Mouse (Mus musculus) MEL (cell line): ENCODE data around the gene Lrfn3. TPM values are rescaled to one million over a fixed set of nuclear protein-coding genes. Genes with fewer than 3 reads are reported as not detected.

Source experiments
- DNase-seq: peaks from one replicate; pipeline ENCODE4 v3.0.0; 2011; ENCODE audit warnings: low read depth, low spot score
- H3K27ac ChIP-seq: 2 replicates; pipeline ENCODE4 v1.5.1; 2012; ENCODE audit warnings: low read depth, mild to moderate bottlenecking, control low read depth, low read length, moderate library complexity; ENCODE audit not compliant: control insufficient read depth
- H3K27me3 ChIP-seq, 2 experiments: fragments of 150-350 bp in 1 of 2; sonication (generic) in 1 of 2; 2 replicates each; pipeline ENCODE4 v1.6.1; 2012; ENCODE audit warnings: low read length in 2 of 2, mild to moderate bottlenecking in 2 of 2, improper control_type of control experiment in 1 of 2, moderate library complexity in 1 of 2; ENCODE audit not compliant: insufficient read depth in 2 of 2, control insufficient read depth in 1 of 2
- H3K36me3 ChIP-seq, 2 experiments: 2 replicates each; pipeline ENCODE4 v1.6.1; 2012 to 2014; ENCODE audit warnings: low read length in 2 of 2, improper control_type of control experiment in 1 of 2, inconsistent platforms in 1 of 2, mild to moderate bottlenecking in 1 of 2; ENCODE audit not compliant: insufficient read depth in 2 of 2, control insufficient read depth in 1 of 2
- H3K4me1 ChIP-seq, 2 experiments: fragments of 150-350 bp in 1 of 2; sonication (generic) in 1 of 2; 2 replicates each; pipeline ENCODE4 v1.6.1; 2012; ENCODE audit warnings: low read length in 2 of 2, improper control_type of control experiment in 1 of 2, mild to moderate bottlenecking in 1 of 2; ENCODE audit not compliant: insufficient read depth in 2 of 2, control insufficient read depth in 1 of 2
- H3K4me3 ChIP-seq, 2 experiments: fragments of 150-350 bp in 1 of 2; sonication (generic) in 1 of 2; 2 replicates each; pipeline ENCODE4 v1.5.1; 2012; ENCODE audit warnings: low read depth in 2 of 2, low read length in 2 of 2, mild to moderate bottlenecking in 2 of 2, moderate library complexity in 2 of 2, control low read depth in 1 of 2, improper control_type of control experiment in 1 of 2; ENCODE audit not compliant: control insufficient read depth in 1 of 2, insufficient read depth in 1 of 2
- H3K79me2 ChIP-seq: 2 replicates; pipeline ENCODE4 v1.6.1; 2012; ENCODE audit warnings: mild to moderate bottlenecking, low read length, moderate library complexity; ENCODE audit not compliant: control insufficient read depth, poor library complexity, insufficient read depth
- H3K9ac ChIP-seq: 2 replicates; pipeline ENCODE4 v1.6.1; 2012; ENCODE audit warnings: low read depth, mild to moderate bottlenecking, control low read depth, low read length, moderate library complexity; ENCODE audit not compliant: control insufficient read depth, poor library complexity, severe bottlenecking
- H3K9me3 ChIP-seq: fragments of 150-350 bp; sonication (generic); replicated peaks from 2 replicates; pipeline ENCODE4 v1.6.1; 2012; ENCODE audit warnings: mild to moderate bottlenecking, low read length, improper control_type of control experiment, moderate library complexity; ENCODE audit not compliant: insufficient read depth
- CHD2 ChIP-seq: IDR thresholded peaks from 2 replicates; pipeline ENCODE4 v1.6.1; 2011; ENCODE audit warnings: low read length, improper control_type of control experiment
- CTCF ChIP-seq, 3 experiments: IDR thresholded peaks in 2 of 3; conservative IDR thresholded peaks in 1 of 3; 2 replicates each; pipeline ENCODE4 v1.5.1; 2011 to 2012; ENCODE audit warnings: low read length in 3 of 3, low read depth in 2 of 3, mild to moderate bottlenecking in 2 of 3, improper control_type of control experiment in 1 of 3, inconsistent platforms in 1 of 3, mixed read lengths in 1 of 3, moderate library complexity in 1 of 3; ENCODE audit not compliant: control insufficient read depth in 1 of 3, insufficient read depth in 1 of 3, poor library complexity in 1 of 3, severe bottlenecking in 1 of 3
- ELF1 ChIP-seq: IDR thresholded peaks from 2 replicates; pipeline ENCODE4 v1.6.1; 2014; ENCODE audit warnings: low read depth, mild to moderate bottlenecking, inconsistent platforms, low read length, improper control_type of control experiment, moderate library complexity
- GATA1 ChIP-seq: IDR thresholded peaks from 2 replicates; pipeline ENCODE4 v1.6.1; 2011; ENCODE audit warnings: low read depth, low read length, improper control_type of control experiment
- HCFC1 ChIP-seq: IDR thresholded peaks from 2 replicates; pipeline ENCODE4 v1.6.1; 2012; ENCODE audit warnings: low read depth, mild to moderate bottlenecking, inconsistent platforms, low read length, improper control_type of control experiment, moderate library complexity
- JUND ChIP-seq: IDR thresholded peaks from 2 replicates; pipeline ENCODE4 v1.6.1; 2011; ENCODE audit warnings: low read depth, mild to moderate bottlenecking, improper control_type of control experiment, low read length
- MAFK ChIP-seq: IDR thresholded peaks from 2 replicates; pipeline ENCODE4 v1.6.1; 2011; ENCODE audit warnings: low read depth, mild to moderate bottlenecking, low read length, improper control_type of control experiment, borderline replicate concordance
- MAX ChIP-seq: IDR thresholded peaks from 2 replicates; pipeline ENCODE4 v1.6.1; 2011; ENCODE audit warnings: low read length, improper control_type of control experiment
- MEF2A ChIP-seq: IDR thresholded peaks from 2 replicates; pipeline ENCODE4 v1.6.1; 2014; ENCODE audit warnings: low read depth, mild to moderate bottlenecking, inconsistent platforms, low read length, improper control_type of control experiment; ENCODE audit not compliant: poor library complexity, insufficient replicate concordance, severe bottlenecking; ENCODE audit errors: extremely low read depth
- MXI1 ChIP-seq: IDR thresholded peaks from 2 replicates; pipeline ENCODE4 v1.6.1; 2011; ENCODE audit warnings: mild to moderate bottlenecking, low read depth, low read length, improper control_type of control experiment
- MYB ChIP-seq: IDR thresholded peaks from 2 replicates; pipeline ENCODE4 v1.6.1; 2011; ENCODE audit warnings: mild to moderate bottlenecking, low read depth, low read length, improper control_type of control experiment
- MYC ChIP-seq: IDR thresholded peaks from 2 replicates; pipeline ENCODE4 v1.6.1; 2011; ENCODE audit warnings: low read depth, mild to moderate bottlenecking, low read length, improper control_type of control experiment, moderate library complexity
- NELFE ChIP-seq: IDR thresholded peaks from 2 replicates; pipeline ENCODE4 v1.6.1; 2011; ENCODE audit warnings: low read depth, low read length, improper control_type of control experiment
- NRF1 ChIP-seq: IDR thresholded peaks from 2 replicates; pipeline ENCODE4 v1.6.1; 2014; ENCODE audit warnings: low read depth, mild to moderate bottlenecking, inconsistent platforms, low read length, improper control_type of control experiment, moderate library complexity; ENCODE audit not compliant: poor library complexity, insufficient read depth, severe bottlenecking
- POLR2A ChIP-seq, 2 experiments: IDR thresholded peaks; 2 replicates each; pipeline ENCODE4 v1.6.1; 2011 to 2012; ENCODE audit warnings: low read length in 2 of 2, mild to moderate bottlenecking in 2 of 2, control low read depth in 1 of 2, improper control_type of control experiment in 1 of 2, low read depth in 1 of 2, moderate library complexity in 1 of 2; ENCODE audit not compliant: control insufficient read depth in 1 of 2, insufficient read depth in 1 of 2, poor library complexity in 1 of 2
- POLR2AphosphoS2 ChIP-seq: IDR thresholded peaks from 2 replicates; pipeline ENCODE4 v1.6.1; 2011; ENCODE audit warnings: low read length, improper control_type of control experiment
- POLR2AphosphoS5 ChIP-seq: IDR thresholded peaks from 2 replicates; pipeline ENCODE4 v1.6.1; 2012; ENCODE audit warnings: low read depth, borderline replicate concordance, mild to moderate bottlenecking, inconsistent platforms, low read length, moderate library complexity, mixed read lengths
- RAD21 ChIP-seq: IDR thresholded peaks from 2 replicates; pipeline ENCODE4 v1.6.1; 2011; ENCODE audit warnings: mild to moderate bottlenecking, low read depth, low read length, improper control_type of control experiment
- SMC3 ChIP-seq: IDR thresholded peaks from 2 replicates; pipeline ENCODE4 v1.6.1; 2011; ENCODE audit warnings: low read depth, low read length, improper control_type of control experiment
- TAL1 ChIP-seq: IDR thresholded peaks from 2 replicates; pipeline ENCODE4 v1.6.1; 2012; ENCODE audit warnings: mild to moderate bottlenecking, inconsistent platforms, low read length, moderate library complexity, mixed read lengths
- TCF12 ChIP-seq: IDR thresholded peaks from 2 replicates; pipeline ENCODE4 v1.6.1; 2014; ENCODE audit warnings: low read depth, mild to moderate bottlenecking, inconsistent platforms, low read length, improper control_type of control experiment, moderate library complexity
- UBTF ChIP-seq: IDR thresholded peaks from 2 replicates; pipeline ENCODE4 v1.6.1; 2012; ENCODE audit warnings: low read depth, mild to moderate bottlenecking, inconsistent platforms, low read length, improper control_type of control experiment, moderate library complexity, borderline replicate concordance; ENCODE audit not compliant: insufficient read depth
- USF1 ChIP-seq: IDR thresholded peaks from 2 replicates; pipeline ENCODE4 v1.6.1; 2014; ENCODE audit warnings: low read depth, mild to moderate bottlenecking, inconsistent platforms, low read length, improper control_type of control experiment, moderate library complexity
- ZC3H11A ChIP-seq: IDR thresholded peaks from 2 replicates; pipeline ENCODE4 v1.6.1; 2012; ENCODE audit warnings: low read depth, mild to moderate bottlenecking, inconsistent platforms, low read length, improper control_type of control experiment
- ZKSCAN1 ChIP-seq: IDR thresholded peaks from 2 replicates; pipeline ENCODE4 v1.6.1; 2012; ENCODE audit warnings: low read depth, mild to moderate bottlenecking, inconsistent platforms, low read length, improper control_type of control experiment, moderate library complexity
- ZMIZ1 ChIP-seq: IDR thresholded peaks from 2 replicates; pipeline ENCODE4 v1.6.1; 2012; ENCODE audit warnings: low read depth, mild to moderate bottlenecking, inconsistent platforms, low read length, improper control_type of control experiment, moderate library complexity
- ZNF384 ChIP-seq: IDR thresholded peaks from 2 replicates; pipeline ENCODE4 v1.6.1; 2012; ENCODE audit warnings: low read depth, mild to moderate bottlenecking, inconsistent platforms, low read length, improper control_type of control experiment
- polyA plus RNA-seq, 2 experiments: library from polyadenylated mRNA; stranded (reverse) in 1 of 2; unstranded in 1 of 2; fragments of >175 nt in 1 of 2; fragments of >200 nt in 1 of 2; gene quantifications; 2 replicates each; pipeline versions ENCODE4 v1.2.1 to v1.2.4; 2012; ENCODE audit warnings: low replicate concordance in 2 of 2, low read depth in 1 of 2; ENCODE audit not compliant: insufficient read length in 2 of 2, insufficient read depth in 1 of 2, missing spikeins in 1 of 2
- total RNA-seq: library from RNA; depleted of rRNA; stranded (reverse); fragments of 300-350 nt; gene quantifications from 2 replicates; pipeline ENCODE4 v1.2.3, GENCODE M21; 2012

Lrfn3 gene
- total and polyA plus RNA-seq, 3 experiments: not detected

DNA sequence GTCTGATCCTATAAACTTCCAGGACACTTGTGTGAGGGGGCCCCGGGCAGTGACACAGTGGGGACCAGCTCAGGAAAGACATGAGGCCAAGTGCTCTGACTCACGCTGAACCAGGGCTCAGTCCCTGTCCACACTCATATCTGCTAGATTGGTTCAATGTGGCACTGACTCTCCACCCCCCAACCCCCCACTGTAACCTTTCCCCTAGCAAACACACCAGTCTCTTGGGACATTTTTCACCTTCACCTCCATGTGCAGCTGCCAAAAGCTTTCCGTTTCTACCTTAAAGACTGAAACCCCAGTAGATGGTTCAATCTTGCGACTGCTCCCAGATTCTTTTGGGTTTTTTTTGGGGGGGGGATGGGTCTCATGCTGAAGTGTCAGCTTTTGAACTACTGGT, 8.5 kb downstream of the Lrfn3 start:
- Histone ChIP-seq H3K9ac (no peak overlapping the region), H3K27ac (no peak overlapping the region)
- DNase-seq: no peak

DNA sequence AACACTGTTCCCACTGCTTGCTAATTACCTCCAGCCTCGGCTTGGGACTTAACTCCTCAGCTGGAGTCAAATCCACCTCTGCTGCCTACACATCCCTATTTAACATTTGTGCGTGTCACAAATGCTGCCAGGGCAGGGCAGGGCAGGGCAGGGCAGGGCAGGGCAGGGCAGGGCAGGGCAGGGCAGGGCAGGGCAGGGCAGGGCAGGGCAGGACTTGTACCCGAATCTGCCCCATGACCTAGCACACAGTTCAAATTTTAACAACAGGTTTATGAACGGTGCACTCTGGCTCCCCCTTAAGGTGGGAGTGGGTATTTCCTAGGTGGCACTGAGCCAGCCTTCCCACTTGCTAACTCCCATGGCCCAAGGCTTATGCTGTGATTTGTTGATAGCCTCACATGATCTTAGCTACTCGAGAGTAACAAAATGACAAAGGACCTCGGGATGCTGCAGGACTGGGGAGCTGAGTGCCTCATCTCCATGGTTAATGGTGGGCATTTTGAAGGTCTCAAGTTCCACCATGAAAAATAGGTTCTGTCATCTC, 9.2 kb downstream of the Lrfn3 start:
- H3K79me2 ChIP-seq: no peaks in the 10 kb centered on the region
- peak; percentile 77 for DNase-seq
- no peaks in the 10 kb centered on the region for H3K9me3 ChIP-seq
- no peaks in the 10 kb centered on the region for H3K4me1 ChIP-seq
- H3K27ac ChIP-seq: no peak overlapping the region
- TF ChIP-seq TAL1: no peak
- TF ChIP-seq ZMIZ1: no peak
- TF ChIP-seq SMC3: peak; percentile 59
- peak; percentile 34 for TF ChIP-seq ZC3H11A
- TF ChIP-seq POLR2AphosphoS2: no peak
- TF ChIP-seq CHD2: no peak
- no peak for TF ChIP-seq MYC
- peak; percentile 63 for TF ChIP-seq RAD21
- TF ChIP-seq POLR2A (IDR thresholded peaks at IDR 0.05; ENCODE audit: control insufficient read depth in 1 of 2, insufficient read depth in 1 of 2, low read depth in 1 of 2, low read length in 2 of 2, poor library complexity in 1 of 2): no peak
- peak; percentile 50 to 78 (median 75) for TF ChIP-seq CTCF (IDR thresholded peaks at IDR 0.05 in 2 of 3, conservative IDR thresholded peaks at IDR 0.05 in 1 of 3; ENCODE audit: control insufficient read depth in 1 of 3, insufficient read depth in 1 of 3, low read depth in 2 of 3, low read length in 3 of 3, poor library complexity in 1 of 3, severe bottlenecking in 1 of 3)
- 0 out of 2 replicates have a peak, but pooled peaks have one; percentile 13 for TF ChIP-seq USF1
- TF ChIP-seq NELFE: no peak
- 0 out of 2 replicates have a peak, but pooled peaks have one; percentile 11 for TF ChIP-seq HCFC1
- TF ChIP-seq JUND: no peak
- no peak for TF ChIP-seq MEF2A
- no peak for TF ChIP-seq GATA1
- peaks cover 0 to 2% of the 10 kb centered on the region in 2 experiments; a peak in 1 of 4 replicates for H3K27me3 ChIP-seq
- H3K9ac ChIP-seq: no peak overlapping the region
- H3K36me3 ChIP-seq: no peaks in the 10 kb centered on the region
- no peak overlapping the region for H3K4me3 ChIP-seq

More for the DNA sequence above, 8.5 kb downstream of the Lrfn3 start:
- H3K79me2 ChIP-seq: no peaks in the 10 kb centered on the region
- no peaks in the 10 kb centered on the region for H3K36me3 ChIP-seq
- no peaks in the 10 kb centered on the region for H3K4me1 ChIP-seq
- 0 out of 4 replicates have a peak, but pooled peaks cover 0 to 2% of the 10 kb centered on the region in 2 experiments for H3K27me3 ChIP-seq
- no peaks in the 10 kb centered on the region for H3K9me3 ChIP-seq
- H3K4me3 ChIP-seq: no peak overlapping the region
- no peak for TF ChIP-seq TCF12
- no peak for TF ChIP-seq ZNF384
- TF ChIP-seq UBTF: no peak
- TF ChIP-seq USF1: no peak
- TF ChIP-seq JUND: no peak
- TF ChIP-seq MYB: no peak
- no peak for TF ChIP-seq POLR2A (IDR thresholded peaks at IDR 0.05; ENCODE audit: control insufficient read depth in 1 of 2, insufficient read depth in 1 of 2, low read depth in 1 of 2, low read length in 2 of 2, poor library complexity in 1 of 2)
- no peak for TF ChIP-seq MAX
- no peak for TF ChIP-seq NRF1
- TF ChIP-seq MXI1: no peak
- TF ChIP-seq GATA1: no peak
- no peak for TF ChIP-seq HCFC1
- no peak for TF ChIP-seq ZC3H11A
- TF ChIP-seq POLR2AphosphoS5: no peak
- no peak for TF ChIP-seq MAFK
- no peak for TF ChIP-seq CHD2
- no peak for TF ChIP-seq ZKSCAN1
- TF ChIP-seq ELF1: no peak
